Mouse (Mus musculus) embryonic stem cell, embryonic (primary cell): ENCODE results near the gene Glul.

ENCODE experiments used
- CTCF ChIA-PET, 4 experiments: fragments of 300-600 bp in 2 of 4; fragments of 350-600 bp in 2 of 4; sonication (Branson Sonifier 250); formaldehyde crosslinking; loops; one replicate each; lab custom pipeline; 2022; ENCODE audit warnings: inconsistent platforms in 2 of 4; lab: Charles Lee
- POLR2A ChIA-PET, 4 experiments: fragments of 300-600 bp in 2 of 4; fragments of 350-600 bp in 2 of 4; sonication (Branson Sonifier 250); formaldehyde crosslinking; loops; one replicate each; lab custom pipeline; 2022; ENCODE audit warnings: antibody characterized with exemption in 4 of 4, inconsistent platforms in 1 of 4; lab: Charles Lee

Glul gene

DNA sequence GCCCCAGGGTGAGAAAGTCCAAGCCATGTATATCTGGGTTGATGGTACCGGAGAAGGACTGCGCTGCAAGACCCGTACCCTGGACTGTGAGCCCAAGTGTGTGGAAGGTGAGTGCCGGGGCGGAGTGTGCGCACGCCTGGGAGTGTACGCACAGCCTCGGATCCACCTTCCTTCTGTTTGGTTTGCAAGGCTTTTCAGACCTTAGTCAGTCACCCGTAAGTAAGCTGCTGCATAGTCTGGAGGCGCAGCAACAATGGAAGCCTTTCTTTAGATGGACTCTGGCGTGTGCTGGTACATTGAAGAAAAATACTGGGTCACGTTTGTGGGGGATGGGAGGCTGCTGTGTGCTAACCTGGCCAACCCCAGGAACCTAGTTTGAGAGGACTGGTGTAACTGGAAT lies 3.3 kb downstream of the Glul start:
- CTCF ChIA-PET = no interaction called here
- POLR2A ChIA-PET = interaction anchor here in 1 of 4 experiments (0.6 kb wide), 1 partner anchor 754 kb away, joined by 3 read pairs; no protein-coding TSS in a partner anchor

DNA sequence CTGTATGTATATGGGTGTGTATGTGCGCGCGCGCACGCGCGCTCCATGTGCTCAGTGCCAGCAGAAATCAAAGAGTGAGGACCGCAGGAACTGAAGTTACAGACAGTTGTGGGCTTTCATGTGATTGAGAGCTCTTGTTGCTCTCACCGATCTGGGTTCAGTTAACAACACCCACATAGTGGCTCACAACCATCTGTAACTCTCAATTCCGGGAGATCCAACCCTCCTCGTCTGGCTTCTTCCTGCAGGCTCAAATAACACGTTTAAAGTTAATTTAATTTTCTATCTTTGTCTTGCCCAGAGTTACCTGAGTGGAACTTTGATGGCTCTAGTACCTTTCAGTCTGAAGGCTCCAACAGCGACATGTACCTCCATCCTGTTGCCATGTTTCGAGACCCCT lies 4.5 kb downstream of the Glul start:
- POLR2A ChIA-PET = interaction anchor here in 1 of 4 experiments (1.2 kb wide), 1 partner anchor 19 kb away, joined by 3 read pairs; no protein-coding TSS in a partner anchor
- CTCF ChIA-PET = no interaction called here

- ChIA-PET CTCF (no interaction called here), POLR2A (no interaction called here)
Observed at GRCm38 (mm10) chr1:153905884-153906283, 6.1 kb downstream of the Glul start.

DNA sequence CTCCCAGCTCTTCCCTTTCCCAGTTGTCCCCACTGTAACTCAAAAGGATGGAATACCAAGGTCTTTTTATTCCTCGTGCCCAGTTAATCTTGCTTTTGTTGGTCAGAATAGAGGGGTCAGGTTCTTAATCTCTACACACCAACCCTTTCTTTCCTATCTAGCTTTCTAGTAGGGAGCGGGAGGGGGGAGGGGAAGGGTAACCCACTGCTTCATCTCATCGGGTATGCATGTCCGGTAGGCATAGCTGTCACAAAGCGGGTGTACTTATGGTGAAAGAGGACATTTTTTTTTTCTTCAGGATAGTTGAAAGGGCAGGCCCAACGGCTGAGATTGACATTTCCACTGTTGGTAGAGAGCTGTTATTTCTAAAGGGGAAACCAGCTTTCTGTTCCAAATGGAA lies 8.5 kb downstream of the Glul start:
- ChIA-PET POLR2A (interaction anchor here in 2 of 4 experiments (1.2 to 1.8 kb wide), 3 partner anchors 8 to 11 kb away, joined by 4 to 11 read pairs (median 9); partner anchors contain the start of genes Glul (in 2 of the 2) and Teddm2 (in 2 of the 2)), CTCF (interaction anchor here in 1 of 4 experiments (0.6 kb wide), 1 partner anchor 211 kb away, joined by 3 read pairs; no protein-coding TSS in a partner anchor)

GRCm38 (mm10) chr1:153908741-153909140 lies 9.0 kb downstream of the Glul start:
- POLR2A ChIA-PET = interaction anchor here in 3 of 4 experiments (0.8 to 1.8 kb wide), 4 partner anchors 9 to 11 kb away, joined by 3 to 11 read pairs (median 6); partner anchors contain the start of genes Glul (in 3 of the 3) and Teddm2 (in 3 of the 3)
- CTCF ChIA-PET = no interaction called here

DNA sequence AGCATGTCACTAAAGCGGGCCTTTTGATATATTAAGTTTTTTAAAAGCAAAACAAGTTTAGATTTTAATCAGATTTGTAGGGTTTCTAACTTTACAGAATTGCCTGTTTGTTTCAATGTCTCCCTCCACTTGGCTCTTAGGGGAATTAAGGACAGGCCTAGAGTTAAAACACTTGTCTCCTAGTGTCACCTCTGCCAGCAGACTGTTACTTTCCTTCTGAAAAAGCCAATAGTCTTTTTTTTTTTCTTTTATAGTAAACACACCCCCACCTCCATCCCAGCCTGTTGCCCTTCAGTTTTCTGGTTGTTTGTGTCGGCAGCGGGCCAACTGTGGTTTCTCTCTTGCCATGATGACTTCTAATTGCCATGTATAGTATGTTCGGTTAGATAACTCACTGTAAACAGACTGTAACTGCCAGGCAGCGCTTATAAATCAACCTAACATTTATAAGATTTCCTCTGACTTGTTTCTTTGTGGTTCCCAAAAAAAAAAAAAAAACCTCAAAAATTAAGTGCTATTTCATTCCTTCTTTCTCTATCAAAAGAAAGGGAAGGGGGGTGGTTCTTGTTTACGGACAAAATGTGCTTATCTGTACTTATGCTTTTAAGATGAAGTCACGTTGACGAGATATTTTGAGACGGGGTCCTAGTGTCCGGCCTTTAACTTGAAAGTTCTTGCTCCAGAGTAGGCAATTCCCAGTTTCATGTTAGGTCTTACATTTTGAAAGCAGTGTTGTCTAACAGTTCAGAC lies 9.6 kb downstream of the Glul start:
- CTCF ChIA-PET = no interaction called here

DNA sequence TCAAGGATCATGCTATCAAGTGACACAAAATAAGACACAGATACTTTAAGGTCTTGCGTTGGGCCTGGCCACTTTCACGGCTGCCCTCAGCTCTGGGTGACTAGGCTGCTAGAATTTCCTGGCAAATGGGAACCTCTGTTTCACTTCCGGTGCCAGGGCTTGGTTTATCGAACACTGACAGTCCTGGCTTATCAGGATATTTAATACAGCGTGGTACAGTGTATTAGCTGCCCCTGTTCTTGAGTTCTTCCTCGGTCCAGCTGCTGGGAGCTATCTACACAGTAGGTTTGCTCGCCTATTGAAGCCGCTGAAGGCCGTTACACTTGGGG lies 10.2 kb downstream of the Glul start:
- CTCF ChIA-PET = interaction anchor here in 1 of 4 experiments (0.9 kb wide), 1 partner anchor 9 kb away, joined by 3 read pairs; no protein-coding TSS in a partner anchor
- POLR2A ChIA-PET = interaction anchor here in 3 of 4 experiments (1.0 to 4.0 kb wide), 4 partner anchors 9 to 171 kb away, joined by 3 to 29 read pairs (median 9); partner anchors contain the start of genes Glul (in 3 of the 3) and Teddm2 (in 3 of the 3)

More for the DNA sequence above, 9.6 kb downstream of the Glul start:
- POLR2A ChIA-PET = interaction anchor here in 2 of 4 experiments (0.8 to 4.0 kb wide), 3 partner anchors 9 to 10 kb away, joined by 3 to 29 read pairs (median 11); partner anchors contain the start of genes Glul (in 2 of the 2) and Teddm2 (in 2 of the 2)

- ChIA-PET CTCF (interaction anchor here in 1 of 4 experiments (0.9 kb wide), 1 partner anchor 10 kb away, joined by 3 read pairs; no protein-coding TSS in a partner anchor), POLR2A (interaction anchor here (0.9 to 4.0 kb wide), 7 partner anchors 9 to 170 kb away, joined by 3 to 29 read pairs (median 4); partner anchors contain the start of genes Glul (in 4 of the 4) and Teddm2 (in 4 of the 4))
Observed at GRCm38 (mm10) chr1:153910423-153910822, 10.7 kb downstream of the Glul start.

GRCm38 (mm10) chr1:153911276-153911795 lies 11.6 kb downstream of the Glul start:
- ChIA-PET CTCF (no interaction called here), POLR2A (interaction anchor here (0.5 to 4.0 kb wide), 7 partner anchors 10 to 391 kb away, joined by 3 to 29 read pairs (median 4); partner anchors contain the start of genes Glul (in 4 of the 4) and Teddm2 (in 4 of the 4))

GRCm38 (mm10) chr1:153913869-153914268 lies 14.1 kb downstream of the Glul start:
- POLR2A ChIA-PET = interaction anchor here in 2 of 4 experiments (0.8 to 2.3 kb wide), 4 partner anchors 12 to 21 kb away, joined by 3 to 6 read pairs (median 5); partner anchors contain the start of genes Glul (in 1 of the 2) and Teddm2 (in 1 of the 2)
- CTCF ChIA-PET = no interaction called here

DNA sequence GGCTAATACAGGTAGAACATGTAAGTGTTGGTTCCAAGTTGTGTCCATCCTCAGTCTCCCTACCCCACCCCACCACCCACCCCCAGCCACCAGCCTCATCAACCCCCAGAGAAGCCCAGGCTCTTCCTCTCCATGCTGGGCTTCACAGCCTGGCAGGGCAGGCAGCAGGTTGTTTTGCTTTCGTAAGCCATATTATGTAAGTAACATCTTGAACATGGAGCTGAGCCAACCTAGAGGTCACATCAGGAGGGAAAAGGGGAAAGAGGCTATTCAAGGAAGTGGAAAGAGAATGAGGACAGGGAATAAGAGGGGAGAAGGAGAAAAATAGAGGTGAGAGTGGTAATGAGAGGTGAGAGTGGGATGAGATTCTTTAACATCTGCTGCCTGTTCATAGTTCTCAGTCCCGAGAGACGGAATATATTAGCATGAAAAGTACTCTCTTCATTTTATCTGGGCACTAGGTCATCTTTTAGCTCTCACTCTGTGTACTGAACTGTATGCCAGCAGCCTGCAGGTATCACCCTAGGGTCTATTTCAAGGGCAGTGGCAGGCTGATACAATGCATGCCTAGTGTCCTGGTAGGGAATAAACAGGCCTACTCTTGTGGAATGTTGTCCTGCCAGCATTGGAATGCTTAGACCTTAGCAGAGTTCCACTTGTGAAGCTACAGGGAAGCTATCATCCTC lies 18.9 kb downstream of the Glul start:
- POLR2A ChIA-PET = interaction anchor here in 2 of 4 experiments (1.0 to 1.5 kb wide), 5 partner anchors 8 to 19 kb away, joined by 3 to 9 read pairs (median 4); partner anchors contain the start of genes Glul (in 2 of the 2) and Teddm2 (in 2 of the 2)
- CTCF ChIA-PET = interaction anchor here in 1 of 4 experiments (0.6 kb wide), 1 partner anchor 1167 kb away, joined by 6 read pairs; no protein-coding TSS in a partner anchor

GRCm38 (mm10) chr1:153921642-153922041 lies 21.9 kb downstream of the Glul start:
- ChIA-PET POLR2A (interaction anchor here in 3 of 4 experiments (0.5 to 4.5 kb wide), 5 partner anchors 9 to 336 kb away, joined by 3 to 23 read pairs (median 6); partner anchors contain the start of genes Glul (in 2 of the 3) and Teddm2 (in 2 of the 3)), CTCF (interaction anchor here in 1 of 4 experiments (0.8 kb wide), 1 partner anchor 196 kb away, joined by 3 read pairs; no protein-coding TSS in a partner anchor)

- CTCF ChIA-PET = no interaction called here
- POLR2A ChIA-PET = interaction anchor here in 3 of 4 experiments (0.7 to 4.5 kb wide), 8 partner anchors 9 to 29 kb away, joined by 3 to 23 read pairs (median 4); partner anchors contain the start of genes Glul (in 3 of the 3) and Teddm2 (in 3 of the 3)
Observed at GRCm38 (mm10) chr1:153922571-153923021, 22.9 kb downstream of the Glul start.

DNA sequence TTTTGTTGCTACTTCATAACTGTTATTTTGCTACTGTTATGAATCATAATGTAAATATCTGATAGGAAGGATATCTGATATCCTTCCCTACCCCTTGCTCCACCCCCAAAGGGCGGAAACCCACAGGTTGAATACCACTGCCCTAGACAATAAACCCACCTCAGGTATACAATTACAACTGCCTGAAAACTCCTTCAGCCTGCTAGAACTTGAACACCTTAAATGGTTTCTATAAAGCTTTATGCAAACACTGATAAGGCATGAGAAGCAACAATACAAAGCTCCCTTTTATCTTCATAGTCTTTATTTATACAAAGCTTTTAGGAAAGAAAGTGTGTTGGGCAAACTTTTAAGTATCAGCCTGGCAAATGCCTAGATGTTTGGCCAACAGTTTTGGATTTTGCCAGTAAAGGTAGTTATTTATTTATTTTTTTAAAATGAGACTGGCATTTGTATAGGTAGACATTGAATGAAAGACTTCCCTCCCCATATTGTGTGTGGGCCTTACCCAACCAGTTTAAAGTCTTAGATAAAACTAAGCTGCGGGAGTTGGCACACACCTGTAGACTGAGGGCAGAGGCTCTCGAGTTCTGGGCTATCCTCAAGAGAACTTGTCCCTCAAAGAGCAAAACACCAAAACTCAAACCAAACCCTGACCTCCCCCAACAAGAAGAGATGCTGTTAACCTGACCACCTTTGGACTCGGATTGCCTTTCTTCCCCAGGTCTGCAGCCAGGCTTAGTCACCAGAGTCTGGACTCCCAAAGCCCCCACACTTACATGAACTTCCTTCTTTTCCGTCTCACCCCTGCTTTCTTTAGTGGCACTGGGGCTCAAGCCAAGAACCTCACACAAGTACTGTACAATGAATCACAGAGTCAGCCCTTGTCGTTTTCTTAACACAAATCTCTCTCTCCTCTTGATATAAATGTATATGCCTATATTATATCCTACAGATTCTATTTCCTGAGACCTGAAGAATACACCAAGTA lies 24.9 kb downstream of the Glul start:
- POLR2A ChIA-PET = interaction anchor here in 2 of 4 experiments (0.6 to 4.5 kb wide), 3 partner anchors 24 to 274 kb away, joined by 3 to 23 read pairs (median 17); partner anchors contain the start of genes Glul (in 2 of the 2) and Teddm2 (in 2 of the 2)
- CTCF ChIA-PET = no interaction called here

DNA sequence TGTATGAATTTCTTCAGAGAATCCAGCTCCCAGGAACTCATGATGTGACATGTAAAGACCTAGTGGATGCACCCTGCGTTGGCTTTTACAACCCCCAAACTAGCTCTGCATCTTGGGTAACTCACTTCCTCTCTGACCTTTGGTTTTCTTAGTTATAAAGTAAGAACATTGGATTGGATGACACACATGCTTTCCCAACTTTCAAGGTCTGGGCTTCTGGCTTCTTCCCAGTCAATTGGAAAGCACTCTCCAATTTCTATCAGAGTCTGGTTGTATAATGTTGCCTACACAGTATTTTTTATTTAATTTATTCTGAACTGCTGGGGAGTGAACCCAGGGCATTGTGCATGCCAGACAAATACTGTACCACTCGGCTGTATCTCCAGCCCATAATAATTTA lies 30.7 kb downstream of the Glul start:
- POLR2A ChIA-PET = interaction anchor here in 3 of 4 experiments (0.6 to 2.5 kb wide), 4 partner anchors 29 to 32 kb away, joined by 3 to 9 read pairs (median 6); partner anchors contain the start of genes Glul (in 2 of the 3) and Teddm2 (in 2 of the 3)
- CTCF ChIA-PET = interaction anchor here in 1 of 4 experiments (0.6 kb wide), 1 partner anchor 239 kb away, joined by 4 read pairs; no protein-coding TSS in a partner anchor

- ChIA-PET POLR2A (interaction anchor here in 1 of 4 experiments (0.6 to 1.7 kb wide), 3 partner anchors 11 to 675 kb away, joined by 3 to 9 read pairs (median 6); partner anchors contain the start of genes Glul and Teddm2), CTCF (interaction anchor here in 1 of 4 experiments (0.7 kb wide), 1 partner anchor 184 kb away, joined by 5 read pairs; no protein-coding TSS in a partner anchor)
Observed at GRCm38 (mm10) chr1:153933772-153934171, 34.0 kb downstream of the Glul start.
